Mouse (Mus musculus): ENCODE data around the gene Flt3.

Gene Flt3

GRCm38 (mm10) chr5:147399843-147400504 lies at the start of gene Flt3:
Gene Flt3 (minus strand): TSS chr5:147400489.
- DNase-seq: peak; percentile 60

- no peak for DNase-seq
Measured at GRCm38 (mm10) chr5:147448933-147449332, 48.6 kb upstream of the Flt3 start.

- no peak for DNase-seq
Measured at GRCm38 (mm10) chr5:147448526-147448925, 48.2 kb upstream of the Flt3 start.

GRCm38 (mm10) chr5:147445252-147445651 lies 45.0 kb upstream of the Flt3 start:
- DNase-seq: no peak

- no peak for DNase-seq
Measured at GRCm38 (mm10) chr5:147444757-147445156, 44.5 kb upstream of the Flt3 start.

- DNase-seq: no peak
Measured at GRCm38 (mm10) chr5:147444298-147444697, 44.0 kb upstream of the Flt3 start.

GRCm38 (mm10) chr5:147442741-147443140 lies 42.5 kb upstream of the Flt3 start:
- DNase-seq: no peak

GRCm38 (mm10) chr5:147441979-147442378 lies 41.7 kb upstream of the Flt3 start:
- DNase-seq: no peak

- no peak for DNase-seq
Measured at GRCm38 (mm10) chr5:147440996-147441507, 40.8 kb upstream of the Flt3 start.

- DNase-seq: no peak
Measured at GRCm38 (mm10) chr5:147436491-147436890, 36.2 kb upstream of the Flt3 start.

GRCm38 (mm10) chr5:147435751-147436150 lies 35.5 kb upstream of the Flt3 start:
- no peak for DNase-seq

- DNase-seq: peak; percentile 97
Measured at GRCm38 (mm10) chr5:147435224-147435623, 34.9 kb upstream of the Flt3 start.

- DNase-seq: no peak
Measured at GRCm38 (mm10) chr5:147432927-147433326, 32.6 kb upstream of the Flt3 start.

GRCm38 (mm10) chr5:147430936-147431839 lies 30.9 kb upstream of the Flt3 start:
- DNase-seq: peak; percentile 80

GRCm38 (mm10) chr5:147430361-147430935 lies 30.2 kb upstream of the Flt3 start:
- peak; percentile 64 for DNase-seq

GRCm38 (mm10) chr5:147429535-147430305 lies 29.4 kb upstream of the Flt3 start, which contains the start of gene Pan3:
Gene Pan3 (plus strand): TSS chr5:147430161.
- DNase-seq: peak; percentile 97

GRCm38 (mm10) chr5:147426048-147426805 lies 25.9 kb upstream of the Flt3 start:
- DNase-seq: peak; percentile 87

GRCm38 (mm10) chr5:147423612-147424011 lies 23.3 kb upstream of the Flt3 start:
- no peak for DNase-seq

- no peak for DNase-seq
Measured at GRCm38 (mm10) chr5:147418394-147419121, 18.3 kb upstream of the Flt3 start.

GRCm38 (mm10) chr5:147417986-147418385 lies 17.7 kb upstream of the Flt3 start:
- DNase-seq: no peak

- no peak for DNase-seq
Measured at GRCm38 (mm10) chr5:147410585-147410984, 10.3 kb upstream of the Flt3 start.

All from cerebellum, adult 11-12 months (tissue).